Mouse (Mus musculus) kidney, postnatal 0 days (tissue): ENCODE measurements around the gene Tatdn3. TPM values are rescaled to one million over a fixed set of nuclear protein-coding genes. Genes with fewer than 3 reads are reported as not detected.

Experiments used
- ATAC-seq: fragments of 200-750 bp; cut with Nextera tagmentation; replicated peaks from 2 replicates; pipeline ENCODE4 v1.8.0; 2017; ENCODE audit warnings: low read depth, moderate number of reproducible peaks, moderate TSS enrichment, moderate library complexity; ENCODE audit not compliant: low FRiP score
- DNase-seq: peaks from one replicate; pipeline ENCODE4 v3.0.0-alpha.2; 2016; ENCODE audit warnings: low spot score
- H3K27ac ChIP-seq: fragments of 300-500 bp; sonication (generic); 2 replicates; pipeline ENCODE4 v1.5.1; 2014; ENCODE audit warnings: mild to moderate bottlenecking
- H3K27me3 ChIP-seq: fragments of 300-500 bp; sonication (generic); 2 replicates; pipeline ENCODE4 v1.6.1; 2014; ENCODE audit warnings: low read length, mixed read lengths; ENCODE audit not compliant: insufficient read depth
- H3K36me3 ChIP-seq: fragments of 300-500 bp; sonication (generic); 2 replicates; pipeline ENCODE4 v1.6.1; 2014; ENCODE audit warnings: low read length, mixed read lengths; ENCODE audit not compliant: insufficient read depth
- H3K4me1 ChIP-seq: fragments of 300-500 bp; sonication (generic); replicated peaks from 2 replicates; pipeline ENCODE4 v1.6.1; 2014; ENCODE audit warnings: antibody characterized with exemption, low read length, mixed read lengths; ENCODE audit not compliant: insufficient read depth
- H3K4me2 ChIP-seq: fragments of 300-500 bp; sonication (generic); 2 replicates; pipeline ENCODE4 v1.6.1; 2014; ENCODE audit warnings: mild to moderate bottlenecking, low read length, moderate library complexity, mixed read lengths
- H3K4me3 ChIP-seq: fragments of 300-500 bp; sonication (generic); replicated peaks from 2 replicates; pipeline ENCODE4 v1.5.1; 2014; ENCODE audit warnings: low read depth, low read length
- H3K9ac ChIP-seq: fragments of 300-500 bp; sonication (generic); 2 replicates; pipeline ENCODE4 v1.6.1; 2014; ENCODE audit warnings: low read depth, low read length
- H3K9me3 ChIP-seq: fragments of 300-500 bp; sonication (generic); replicated peaks from 2 replicates; pipeline ENCODE4 v1.6.1; 2016; ENCODE audit warnings: low read length, inconsistent platforms, mixed read lengths
- CTCF ChIP-seq: IDR thresholded peaks from 2 replicates; pipeline ENCODE4 v1.5.1; 2016; ENCODE audit warnings: antibody characterized with exemption, low read depth, mild to moderate bottlenecking, moderate library complexity
- WGBS: fragments of 180-500 bp; shearing (Covaris S2); extraction: QIAGEN DNeasy Blood & Tissue Kit; methylation state at CpG from one replicate; pipeline ENCODE4 v1.1.7; 2014; 5-methylcytosine and 5-hydroxymethylcytosine counted together
- polyA plus RNA-seq: library from polyadenylated mRNA; unstranded; fragments of >200 nt; fragmentation: Nextera tagmentation; extraction: Ambion mirVana; gene quantifications from 2 replicates; pipeline ENCODE4 v1.2.1, GENCODE M21; 2015

The Tatdn3 gene
- polyA plus RNA-seq, 1 experiment from 2014 or later: 16.1 TPM

DNA sequence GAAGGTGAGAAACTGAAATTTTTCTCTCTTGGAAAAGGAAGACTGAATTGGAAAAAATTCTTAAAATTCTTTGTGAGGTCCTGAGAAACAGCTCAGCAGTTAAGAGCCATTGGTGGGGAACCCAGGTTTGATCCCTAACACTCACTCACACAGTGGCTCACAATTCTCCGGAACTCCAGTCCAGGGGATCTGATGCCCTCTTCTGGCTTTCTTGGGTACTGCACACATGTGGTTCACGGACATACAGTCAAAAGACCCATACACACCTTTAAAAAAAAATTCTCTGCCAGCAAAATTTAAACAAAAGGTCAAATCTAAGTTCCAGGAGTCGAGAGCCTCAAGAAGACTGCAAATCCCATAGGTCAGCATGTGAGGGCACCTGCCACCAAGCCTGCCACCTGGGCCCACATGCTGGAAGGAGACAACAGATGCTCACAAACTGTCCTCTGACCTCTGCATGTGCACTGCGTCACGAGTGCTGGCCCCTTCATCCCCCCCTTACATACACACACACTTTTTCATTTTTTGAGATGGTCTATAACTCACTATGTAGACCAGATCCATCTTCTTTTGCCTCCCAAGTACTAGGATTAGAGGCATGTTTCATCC, 22.3 kb upstream of the Tatdn3 start:
- 81% methylated on average over 5 of the region's 5 CpGs for WGBS
- no peak overlapping the region for H3K9ac ChIP-seq
- H3K4me3 ChIP-seq: no peak overlapping the region
- H3K36me3 ChIP-seq: peaks cover 9% of the 10 kb centered on the region; the same call in 1 of the 2 replicates
- H3K4me2 ChIP-seq: no peak overlapping the region
- no peaks in the 10 kb centered on the region for H3K27me3 ChIP-seq
- TF ChIP-seq CTCF: peak; percentile 82
- no peak overlapping the region for H3K27ac ChIP-seq
- ATAC-seq: 0 out of 2 replicates have a peak, but pooled peaks have one; percentile 30
- no peaks in the 10 kb centered on the region for H3K4me1 ChIP-seq
- no peaks in the 10 kb centered on the region for H3K9me3 ChIP-seq
- peak; percentile 64 for DNase-seq

DNA sequence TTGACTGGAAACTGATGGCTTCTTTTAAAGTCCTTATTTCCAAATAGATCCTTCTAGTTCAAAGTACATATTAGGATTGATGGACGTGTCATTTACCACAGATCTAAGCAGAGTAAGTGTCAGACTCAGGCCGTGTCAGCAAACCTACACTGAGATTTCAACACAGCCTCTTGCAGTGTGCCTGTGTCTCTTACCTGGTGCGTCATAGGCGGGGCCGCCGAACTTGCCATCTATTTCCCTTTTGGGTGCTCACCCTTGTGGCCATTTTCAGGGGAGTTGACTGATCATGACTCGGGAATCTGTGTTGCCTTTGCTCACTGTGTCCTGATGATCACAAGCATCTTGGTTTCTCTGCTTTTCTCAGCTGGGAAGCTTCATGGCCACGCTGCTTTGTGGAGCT, 20.5 kb upstream of the Tatdn3 start:
- H3K4me1 ChIP-seq: no peaks in the 10 kb centered on the region
- 83% methylated on average over 8 of the region's 8 CpGs for WGBS
- no peak for DNase-seq
- H3K4me2 ChIP-seq: no peak overlapping the region
- H3K9me3 ChIP-seq: no peaks in the 10 kb centered on the region
- no peak overlapping the region for H3K4me3 ChIP-seq
- TF ChIP-seq CTCF: no peak
- no peak overlapping the region for H3K9ac ChIP-seq
- peaks cover 9% of the 10 kb centered on the region; the same call in 1 of the 2 replicates for H3K36me3 ChIP-seq
- H3K27me3 ChIP-seq: no peaks in the 10 kb centered on the region
- ATAC-seq: no peak
- H3K27ac ChIP-seq: no peak overlapping the region

DNA sequence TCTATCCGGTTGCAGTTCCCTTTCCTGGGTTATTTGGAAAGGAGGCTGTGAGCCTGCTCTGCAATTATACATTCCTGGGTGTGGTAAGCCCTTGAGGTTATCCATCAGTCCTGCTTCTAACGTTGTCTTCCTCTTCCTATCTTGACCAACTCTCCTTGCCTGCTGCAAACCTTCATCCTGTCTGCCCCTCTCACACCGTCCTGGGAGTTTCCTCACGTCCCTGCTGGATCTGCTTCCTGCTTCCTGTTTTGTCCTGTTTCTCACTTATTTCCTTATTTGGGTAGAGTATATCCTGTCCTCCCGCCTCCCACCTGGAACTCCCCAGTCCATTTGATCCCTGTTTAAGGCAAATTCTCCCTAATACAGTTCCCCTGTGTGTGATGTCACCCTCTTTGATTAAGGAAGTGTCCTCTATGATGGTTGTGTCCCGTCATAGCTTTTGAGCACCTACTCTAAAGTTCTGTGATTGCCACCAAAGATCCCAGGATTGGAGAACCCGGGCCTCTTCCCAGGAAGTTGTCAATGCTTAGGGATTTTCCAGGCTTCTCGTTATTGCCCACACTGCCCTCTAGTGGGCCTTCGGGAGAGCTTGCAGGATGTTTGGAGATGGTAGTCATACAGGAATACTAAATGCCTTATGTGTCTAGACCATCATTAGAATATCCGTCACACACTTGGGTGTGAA, 12.6 kb upstream of the Tatdn3 start:
- DNase-seq (peak; percentile 92), ATAC-seq (0 out of 2 replicates have a peak, but pooled peaks have one; percentile 11)
- H3K9me3 ChIP-seq: no peaks in the 10 kb centered on the region
- H3K9ac ChIP-seq: 0 out of 2 replicates have a peak overlapping the region, but pooled peaks have one; percentile 20
- TF ChIP-seq CTCF: peak; percentile 89
- 47% methylated on average over 10 of the region's 10 CpGs for WGBS
- H3K4me2 ChIP-seq: peak overlapping the region; percentile 29
- H3K36me3 ChIP-seq: peaks cover 13% of the 10 kb centered on the region; the same call in 1 of the 2 replicates
- H3K4me3 ChIP-seq: no peak overlapping the region
- peak overlapping the region; percentile 64; the same call in 1 of the 2 replicates for H3K27ac ChIP-seq
- no peaks in the 10 kb centered on the region for H3K27me3 ChIP-seq
- H3K4me1 ChIP-seq: no peaks in the 10 kb centered on the region

DNA sequence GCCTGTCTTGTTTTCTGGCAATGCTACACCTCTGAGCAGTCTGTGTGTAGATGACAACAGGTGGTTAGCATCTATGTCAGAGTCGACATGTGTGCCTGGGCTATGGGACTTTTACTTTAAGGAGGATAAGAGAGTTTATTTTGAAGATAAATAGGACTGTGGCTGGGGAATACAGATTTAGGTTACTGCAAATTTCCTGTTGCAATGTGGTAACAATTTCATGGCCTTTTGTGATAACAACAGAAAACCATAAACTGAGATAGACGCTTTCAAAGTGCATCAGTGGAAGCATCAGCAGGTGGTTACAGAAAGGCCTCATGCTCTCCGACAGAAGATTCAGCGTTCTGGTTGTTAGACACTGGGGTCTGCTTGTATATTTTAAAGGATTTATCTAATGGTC, 10.8 kb upstream of the Tatdn3 start:
- DNase-seq: no peak
- Histone ChIP-seq H3K9me3 (no peaks in the 10 kb centered on the region), H3K36me3 (peaks cover 18% of the 10 kb centered on the region; the same call in 1 of the 2 replicates), H3K27me3 (no peaks in the 10 kb centered on the region), H3K4me2 (no peak overlapping the region), H3K27ac (no peak overlapping the region), H3K4me1 (no peaks in the 10 kb centered on the region), H3K9ac (no peak overlapping the region), H3K4me3 (no peak overlapping the region)
- TF ChIP-seq CTCF: no peak
- WGBS: 59% methylated on average over 4 of the region's 4 CpGs
- ATAC-seq: no peak

DNA sequence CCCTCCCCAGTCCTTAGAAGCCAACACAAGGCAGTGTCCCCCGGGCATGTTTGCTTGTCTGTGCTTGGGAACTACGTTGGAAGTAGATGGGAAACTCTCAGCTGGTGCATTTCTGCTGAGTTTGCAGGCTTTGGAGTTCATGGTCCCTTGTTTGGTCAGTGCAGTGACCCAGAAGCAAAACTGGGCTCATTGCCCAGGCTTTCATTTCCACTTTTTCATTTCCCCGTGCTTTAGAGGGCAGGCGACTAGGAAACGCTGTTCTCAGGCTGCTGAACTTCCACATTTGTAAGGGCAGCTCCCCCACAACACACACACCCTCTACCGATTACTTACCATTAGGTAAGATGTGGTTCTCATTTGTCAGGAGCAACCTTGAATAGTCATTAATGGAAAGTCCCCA, 10.3 kb upstream of the Tatdn3 start:
- TF ChIP-seq CTCF: no peak
- Histone ChIP-seq H3K9me3 (no peaks in the 10 kb centered on the region), H3K4me2 (no peak overlapping the region), H3K36me3 (peaks cover 18% of the 10 kb centered on the region; the same call in 1 of the 2 replicates), H3K9ac (no peak overlapping the region), H3K4me1 (no peaks in the 10 kb centered on the region), H3K27me3 (no peaks in the 10 kb centered on the region), H3K27ac (no peak overlapping the region; the same call in 1 of the 2 replicates), H3K4me3 (no peak overlapping the region)
- DNase-seq (peak; percentile 78), ATAC-seq (peak; percentile 57)
- 18% methylated on average over 6 of the region's 6 CpGs for WGBS

DNA sequence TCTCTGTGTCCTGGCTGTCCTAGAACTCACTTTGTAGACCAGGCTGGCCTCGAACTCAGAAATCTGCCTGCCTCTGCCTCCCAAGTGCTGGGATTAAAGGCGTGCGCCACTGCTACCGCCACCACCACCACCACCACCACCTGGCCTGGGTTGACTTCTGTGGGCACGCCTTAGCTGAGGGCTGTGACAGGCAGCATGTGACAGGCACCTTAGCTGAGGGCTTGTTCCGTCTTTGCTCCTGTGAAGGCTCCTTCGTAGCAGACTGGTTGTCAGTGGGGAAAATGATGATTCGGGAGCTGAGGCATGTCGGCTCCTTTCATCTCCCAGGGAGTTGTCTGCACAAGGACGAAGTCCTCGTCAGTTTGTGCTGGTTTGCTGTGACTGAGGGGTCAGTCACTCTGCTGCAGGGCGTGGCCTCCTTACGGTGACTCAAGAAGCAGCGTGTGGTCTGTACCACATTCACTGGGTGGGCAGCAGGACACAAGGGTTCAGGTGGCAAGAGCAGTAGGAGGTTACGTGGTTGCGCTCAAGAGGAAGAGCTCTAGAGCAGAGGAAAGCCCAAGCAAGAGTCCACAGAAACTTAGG, 9.7 kb upstream of the Tatdn3 start:
- WGBS: 84% methylated on average over 16 of the region's 16 CpGs
- peaks cover 18% of the 10 kb centered on the region; the same call in 1 of the 2 replicates for H3K36me3 ChIP-seq

More for the DNA sequence above, 9.7 kb upstream of the Tatdn3 start:
- no peaks in the 10 kb centered on the region for H3K27me3 ChIP-seq
- TF ChIP-seq CTCF: no peak
- H3K27ac ChIP-seq: no peak overlapping the region; the same call in 1 of the 2 replicates
- H3K4me3 ChIP-seq: no peak overlapping the region
- DNase-seq (no peak), ATAC-seq (peak; percentile 67)
- no peaks in the 10 kb centered on the region for H3K4me1 ChIP-seq
- no peak overlapping the region for H3K4me2 ChIP-seq
- H3K9ac ChIP-seq: no peak overlapping the region
- no peaks in the 10 kb centered on the region for H3K9me3 ChIP-seq
